Mouse (Mus musculus) forebrain, embryonic 16.5 days (tissue): ENCODE measurements around the gene Cfap43. TPM values are rescaled to one million over a fixed set of nuclear protein-coding genes. Genes with fewer than 3 reads are reported as not detected.
A peak's percentile ranks its signal among the peaks of the same experiment; 100 is the strongest.

Experiments
- ATAC-seq: fragments of 200-750 bp; cut with Nextera tagmentation; 2 replicates; pipeline ENCODE4 v1.8.0; 2017; ENCODE audit warnings: mild to moderate bottlenecking, moderate library complexity
- H3K27ac ChIP-seq: fragments of 300-500 bp; sonication (generic); 2 replicates; pipeline ENCODE4 v1.5.1; 2014; ENCODE audit warnings: low read length, control low read depth
- H3K27me3 ChIP-seq: fragments of 300-500 bp; sonication (generic); replicated peaks from 2 replicates; pipeline ENCODE4 v1.6.1; 2014; ENCODE audit warnings: low read length; ENCODE audit not compliant: control insufficient read depth, insufficient read depth
- H3K36me3 ChIP-seq: fragments of 300-500 bp; sonication (generic); 2 replicates; pipeline ENCODE4 v1.6.1; 2014; ENCODE audit not compliant: control insufficient read depth, insufficient read depth
- H3K4me1 ChIP-seq: fragments of 300-500 bp; sonication (generic); replicated peaks from 2 replicates; pipeline ENCODE4 v1.6.1; 2014; ENCODE audit warnings: low read length; ENCODE audit not compliant: control insufficient read depth, insufficient read depth
- H3K4me2 ChIP-seq: fragments of 300-500 bp; sonication (generic); 2 replicates; pipeline ENCODE4 v1.6.1; 2014; ENCODE audit warnings: mild to moderate bottlenecking, low read length, control low read depth
- H3K4me3 ChIP-seq: fragments of 300-500 bp; sonication (generic); replicated peaks from 2 replicates; pipeline ENCODE4 v1.5.1; 2014; ENCODE audit warnings: mild to moderate bottlenecking, low read length, control low read depth
- H3K9ac ChIP-seq: fragments of 300-500 bp; sonication (generic); replicated peaks from 2 replicates; pipeline ENCODE4 v1.6.1; 2014; ENCODE audit warnings: low read depth, low read length, control low read depth
- H3K9me3 ChIP-seq: fragments of 300-500 bp; sonication (generic); 2 replicates; pipeline ENCODE4 v1.6.1; 2016; ENCODE audit warnings: low read length; ENCODE audit not compliant: control insufficient read depth
- WGBS: fragments of 180-500 bp; shearing (Covaris S2); extraction: QIAGEN DNeasy Blood & Tissue Kit; methylation state at CpG from one replicate; pipeline ENCODE4 v1.1.7; 2014; 5-methylcytosine and 5-hydroxymethylcytosine counted together
- polyA plus RNA-seq: library from polyadenylated mRNA; unstranded; fragments of >200 nt; fragmentation: Nextera tagmentation; extraction: Ambion mirVana; gene quantifications from 2 replicates; pipeline ENCODE4 v1.2.1, GENCODE M21; 2015

Cfap43 gene
- polyA plus RNA-seq, 1 experiment from 2014 or later, result 1.1 TPM

DNA sequence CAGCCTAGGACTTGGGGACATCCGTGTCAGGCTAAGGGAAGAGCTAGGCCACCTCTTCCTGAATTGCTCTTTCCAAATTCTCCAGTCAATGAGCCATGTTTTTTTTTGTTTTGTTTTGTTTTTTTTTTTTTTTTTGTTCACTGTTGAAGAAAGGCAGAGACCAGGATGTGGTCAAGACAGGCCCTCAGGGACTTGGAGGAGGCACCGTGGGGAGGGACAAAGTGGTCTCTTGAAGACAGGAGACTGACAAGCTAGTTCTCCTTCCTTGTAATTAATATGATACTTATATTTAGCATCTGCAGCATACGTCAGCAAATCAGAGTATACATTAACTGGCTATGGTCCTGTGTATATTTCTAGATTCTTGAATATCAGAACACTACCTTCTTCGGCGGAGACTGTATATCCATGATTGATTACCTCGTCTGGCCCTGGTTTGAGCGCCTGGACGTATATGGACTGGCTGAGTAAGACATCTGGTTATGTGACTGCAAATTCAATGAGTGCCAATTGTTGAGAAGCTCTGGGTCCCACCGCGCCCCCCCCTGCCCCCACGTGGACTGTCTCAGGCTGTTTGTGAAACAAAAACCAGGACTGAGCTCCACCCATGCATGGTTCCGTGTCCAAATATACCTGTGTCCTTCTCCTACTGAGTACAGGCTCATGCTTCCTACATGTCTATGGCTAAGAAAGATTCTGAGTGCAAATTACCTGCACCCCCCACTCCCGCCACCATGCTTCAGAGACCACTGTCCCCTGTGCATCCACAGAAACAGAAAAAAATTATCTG, 34.6 kb downstream of the Cfap43 start:
- Histone ChIP-seq H3K27me3 (no peaks in the 10 kb centered on the region), H3K4me3 (no peak overlapping the region), H3K27ac (no peak overlapping the region), H3K9ac (no peak overlapping the region), H3K4me1 (0 out of 2 replicates have a peak, but pooled peaks cover 7% of the 10 kb centered on the region), H3K9me3 (no peaks in the 10 kb centered on the region), H3K36me3 (no peaks in the 10 kb centered on the region), H3K4me2 (no peak overlapping the region)
- WGBS, result 84% methylated on average over 13 of the region's 13 CpGs
- no peak for ATAC-seq

- H3K9me3 ChIP-seq, result no peaks in the 10 kb centered on the region
- H3K4me1 ChIP-seq, result 0 out of 2 replicates have a peak, but pooled peaks cover 7% of the 10 kb centered on the region
- ATAC-seq, result peak; percentile 63
- no peak overlapping the region for H3K4me3 ChIP-seq
- H3K36me3 ChIP-seq, result no peaks in the 10 kb centered on the region
- WGBS, result 64% methylated on average over 9 of the region's 9 CpGs
- H3K27me3 ChIP-seq, result no peaks in the 10 kb centered on the region
- H3K27ac ChIP-seq, result no peak overlapping the region
- no peak overlapping the region; the same call in 1 of the 2 replicates for H3K9ac ChIP-seq
- no peak overlapping the region for H3K4me2 ChIP-seq
These were observed 36.2 kb downstream of the Cfap43 start for GRCm38 (mm10) chr19:47882882-47883254.

DNA sequence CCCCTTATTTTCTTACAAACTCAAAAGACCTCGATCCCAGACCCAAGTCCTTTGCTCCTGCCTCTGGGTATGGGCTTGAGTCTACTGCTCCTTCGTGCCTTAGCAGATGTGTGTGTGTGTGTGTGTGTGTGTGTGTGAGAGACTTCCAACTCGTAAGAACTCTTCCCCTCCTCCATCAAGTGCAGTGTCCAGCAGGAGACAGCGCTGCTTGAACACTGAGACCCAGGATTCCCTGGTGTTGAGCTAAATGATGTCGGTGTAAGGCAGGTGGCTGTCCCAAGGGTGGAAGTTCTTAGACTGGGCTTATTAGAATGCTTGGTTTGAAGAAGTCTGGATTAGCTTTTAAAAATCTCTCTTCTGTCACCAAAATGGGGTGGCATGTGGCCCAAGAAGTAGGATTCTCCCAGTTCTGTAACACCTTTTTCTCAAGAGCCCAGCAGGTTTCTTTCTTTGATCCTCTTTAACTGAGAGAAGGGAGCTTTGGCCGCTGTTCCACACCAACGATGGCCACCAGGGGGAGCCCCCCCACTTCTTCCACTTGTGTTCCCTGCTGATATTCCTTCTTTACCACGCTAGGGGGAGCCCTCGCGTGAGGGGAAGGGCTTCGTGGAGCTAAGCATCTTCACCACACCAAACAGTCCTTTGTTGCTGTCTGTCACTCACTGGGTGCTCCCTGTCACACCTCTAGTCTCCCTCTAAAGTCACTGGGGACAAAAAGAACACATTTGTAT, 36.8 kb downstream of the Cfap43 start:
- 30% methylated on average over 11 of the region's 11 CpGs for WGBS
- Histone ChIP-seq H3K4me1 (0 out of 2 replicates have a peak, but pooled peaks cover 6% of the 10 kb centered on the region), H3K27ac (no peak overlapping the region)

GRCm38 (mm10) chr19:47881538-47881937, 37.5 kb downstream of the Cfap43 start:
- Histone ChIP-seq H3K9ac (no peak overlapping the region), H3K9me3 (no peaks in the 10 kb centered on the region), H3K27me3 (no peaks in the 10 kb centered on the region), H3K4me3 (no peak overlapping the region), H3K27ac (no peak overlapping the region), H3K4me1 (0 out of 2 replicates have a peak, but pooled peaks cover 5% of the 10 kb centered on the region), H3K36me3 (no peaks in the 10 kb centered on the region), H3K4me2 (no peak overlapping the region)
- WGBS, result 84% methylated on average over 7 of the region's 7 CpGs
- no peak for ATAC-seq

More for the DNA sequence above, 36.8 kb downstream of the Cfap43 start:
- Histone ChIP-seq H3K9ac (no peak overlapping the region), H3K4me3 (no peak overlapping the region), H3K4me2 (no peak overlapping the region), H3K9me3 (no peaks in the 10 kb centered on the region), H3K36me3 (no peaks in the 10 kb centered on the region), H3K27me3 (no peaks in the 10 kb centered on the region)
- ATAC-seq, result peak; percentile 80

DNA sequence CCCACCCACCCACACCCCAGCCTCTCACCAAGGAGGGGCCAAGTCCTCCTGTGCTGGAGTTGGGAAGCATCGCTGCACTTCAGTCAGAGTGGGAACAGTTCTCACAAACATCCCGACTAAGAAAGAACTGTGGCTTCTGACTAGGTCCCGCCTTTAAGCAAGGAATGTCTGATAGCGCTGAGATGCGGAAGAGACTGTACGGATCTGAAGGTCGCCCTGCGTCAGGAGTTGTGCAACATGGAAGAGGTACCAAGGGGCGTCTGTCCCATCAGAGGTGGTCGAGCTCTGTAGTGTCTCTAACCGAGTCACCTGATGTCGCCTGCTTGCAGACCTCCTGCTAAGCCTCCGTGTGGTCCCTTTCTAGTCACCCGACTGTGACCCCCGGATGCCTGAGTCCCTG, 42.8 kb downstream of the Cfap43 start:
- H3K4me3 ChIP-seq, result no peak overlapping the region
- ATAC-seq, result no peak
- 83% methylated on average over 15 of the region's 15 CpGs for WGBS

GRCm38 (mm10) chr19:47871515-47871914, 47.6 kb downstream of the Cfap43 start:
- H3K9me3 ChIP-seq, result no peaks in the 10 kb centered on the region
- no peak overlapping the region for H3K4me3 ChIP-seq
- no peak for ATAC-seq
- H3K27me3 ChIP-seq, result no peaks in the 10 kb centered on the region
- H3K4me2 ChIP-seq, result no peak overlapping the region
- H3K27ac ChIP-seq, result no peak overlapping the region
- no peaks in the 10 kb centered on the region for H3K4me1 ChIP-seq
- no peaks in the 10 kb centered on the region for H3K36me3 ChIP-seq
- 17% methylated on average over 10 of the region's 10 CpGs for WGBS
- no peak overlapping the region for H3K9ac ChIP-seq

More for the DNA sequence above, 42.8 kb downstream of the Cfap43 start:
- no peak overlapping the region for H3K4me2 ChIP-seq
- H3K9ac ChIP-seq, result no peak overlapping the region
- H3K9me3 ChIP-seq, result no peaks in the 10 kb centered on the region
- no peaks in the 10 kb centered on the region for H3K27me3 ChIP-seq
- no peak overlapping the region for H3K27ac ChIP-seq
- no peaks in the 10 kb centered on the region for H3K36me3 ChIP-seq
- no peaks in the 10 kb centered on the region for H3K4me1 ChIP-seq

DNA sequence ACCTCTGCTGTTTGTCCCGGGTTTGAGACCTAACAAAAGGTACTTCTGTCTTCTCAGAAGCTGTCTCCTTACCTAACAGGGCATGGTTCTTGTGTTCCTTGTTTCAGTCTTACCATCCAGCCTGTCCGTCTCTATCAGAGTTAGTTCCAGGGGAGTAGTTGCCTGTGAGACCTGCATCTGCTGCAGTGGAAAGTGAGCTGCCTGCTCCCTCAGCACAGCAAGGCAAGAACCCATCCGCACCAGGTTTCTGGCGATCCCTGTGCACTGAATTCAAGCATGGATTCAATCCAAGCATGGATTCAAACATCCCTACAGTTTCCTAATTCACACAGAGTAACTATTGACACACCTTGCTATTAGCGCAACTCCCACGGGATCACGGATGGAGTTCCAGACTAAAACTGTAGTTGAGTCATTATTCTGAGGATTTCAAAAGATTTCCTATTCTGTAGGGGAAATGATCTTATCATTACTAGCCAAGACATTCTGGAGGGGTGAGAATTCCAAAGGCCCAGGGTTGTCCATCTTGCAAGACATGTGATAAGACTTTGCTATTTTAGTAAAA, 48.9 kb downstream of the Cfap43 start:
- no peaks in the 10 kb centered on the region for H3K4me1 ChIP-seq
- no peak for ATAC-seq
- no peak overlapping the region for H3K9ac ChIP-seq
- H3K9me3 ChIP-seq, result no peaks in the 10 kb centered on the region
- no peak overlapping the region for H3K27ac ChIP-seq
- H3K4me2 ChIP-seq, result no peak overlapping the region
- H3K27me3 ChIP-seq, result no peaks in the 10 kb centered on the region
- H3K4me3 ChIP-seq, result no peak overlapping the region
- 78% methylated on average over 7 of the region's 7 CpGs for WGBS
- no peaks in the 10 kb centered on the region for H3K36me3 ChIP-seq

DNA sequence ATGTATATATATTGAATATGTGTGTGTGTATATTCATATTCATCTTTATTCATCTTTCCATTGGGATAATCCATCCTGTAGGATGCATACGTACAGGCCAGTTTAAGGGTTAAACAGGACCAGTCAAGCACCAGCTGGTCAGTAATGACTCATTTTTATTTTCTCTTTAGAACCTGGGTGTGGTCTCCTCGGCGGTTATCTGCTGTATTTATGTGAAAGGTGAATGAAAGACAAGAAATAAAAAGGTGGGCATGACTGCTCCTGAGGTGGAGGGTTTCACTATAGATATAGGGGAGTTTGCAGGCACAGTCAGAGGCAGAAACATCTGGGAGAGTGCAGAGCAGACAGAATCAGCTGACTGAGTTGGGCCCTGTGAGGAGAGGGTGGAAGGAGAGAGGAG, 49.6 kb downstream of the Cfap43 start:
- H3K36me3 ChIP-seq, result no peaks in the 10 kb centered on the region
- ATAC-seq, result no peak
- H3K27ac ChIP-seq, result no peak overlapping the region
- H3K9ac ChIP-seq, result no peak overlapping the region
- H3K27me3 ChIP-seq, result no peaks in the 10 kb centered on the region
- 77% methylated on average over 3 of the region's 3 CpGs for WGBS
- no peak overlapping the region for H3K4me2 ChIP-seq
- no peak overlapping the region for H3K4me3 ChIP-seq
- H3K4me1 ChIP-seq, result peaks cover 4% of the 10 kb centered on the region
- no peaks in the 10 kb centered on the region for H3K9me3 ChIP-seq

DNA sequence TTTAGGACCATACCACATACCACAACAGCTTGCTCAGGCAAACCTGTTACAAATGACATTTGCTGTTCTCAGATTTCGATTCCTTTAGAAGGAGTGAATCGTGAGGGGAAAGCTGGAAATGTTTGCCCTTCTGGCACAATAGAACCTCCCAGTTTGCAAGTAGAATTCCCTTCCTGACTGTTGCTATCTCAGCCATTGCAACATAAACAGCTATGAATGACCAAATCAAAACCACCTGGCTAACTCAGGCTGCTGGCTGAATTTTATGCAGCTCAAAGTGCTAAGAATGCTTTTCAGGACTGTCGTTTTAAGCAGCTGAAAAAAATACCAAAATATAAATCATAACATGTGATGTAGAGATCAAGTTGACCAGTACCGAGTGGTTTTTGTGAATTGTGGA, 50.1 kb downstream of the Cfap43 start:
- peaks cover 4% of the 10 kb centered on the region for H3K4me1 ChIP-seq
- H3K4me2 ChIP-seq, result no peak overlapping the region
- H3K36me3 ChIP-seq, result no peaks in the 10 kb centered on the region
- no peaks in the 10 kb centered on the region for H3K9me3 ChIP-seq
- no peak overlapping the region for H3K9ac ChIP-seq
- no peaks in the 10 kb centered on the region for H3K27me3 ChIP-seq
- WGBS, result 73% methylated on average over 4 of the region's 4 CpGs
- no peak overlapping the region for H3K27ac ChIP-seq
- H3K4me3 ChIP-seq, result no peak overlapping the region
- ATAC-seq, result no peak
